Mouse (Mus musculus) stomach, postnatal 0 days (tissue): ENCODE measurements at regions not wholly inside any gene's neighbourhood (a gene's known extent, or its start where the extent isn't known, plus 50 kb on each side); places are given as distances from the start of the nearest gene placed in this dataset.
A peak's percentile ranks its signal among the peaks of the same experiment; 100 is the strongest.

Source experiments
- ATAC-seq: fragments of 200-750 bp; cut with Nextera tagmentation; 2 replicates; pipeline ENCODE4 v1.8.0; 2017; ENCODE audit not compliant: low FRiP score, low TSS enrichment
- DNase-seq: peaks from one replicate; pipeline ENCODE4 v3.0.0-alpha.2; 2016; ENCODE audit warnings: low spot score
- H3K27ac ChIP-seq: fragments of 300-500 bp; sonication (generic); replicated peaks from 2 replicates; pipeline ENCODE4 v1.5.1; 2014; ENCODE audit warnings: mild to moderate bottlenecking, control low read depth
- H3K27me3 ChIP-seq: fragments of 300-500 bp; sonication (generic); 2 replicates; pipeline ENCODE4 v1.6.1; 2014; ENCODE audit warnings: low read length; ENCODE audit not compliant: control insufficient read depth, insufficient read depth
- H3K36me3 ChIP-seq: fragments of 300-500 bp; sonication (generic); 2 replicates; pipeline ENCODE4 v1.6.1; 2014; ENCODE audit warnings: low read length, mixed read lengths; ENCODE audit not compliant: control insufficient read depth, insufficient read depth
- H3K4me1 ChIP-seq: fragments of 300-500 bp; sonication (generic); replicated peaks from 2 replicates; pipeline ENCODE4 v1.6.1; 2014; ENCODE audit warnings: antibody characterized with exemption; ENCODE audit not compliant: control insufficient read depth, insufficient read depth
- H3K4me2 ChIP-seq: fragments of 300-500 bp; sonication (generic); replicated peaks from 2 replicates; pipeline ENCODE4 v1.6.1; 2014; ENCODE audit warnings: low read depth, mild to moderate bottlenecking, control low read depth, moderate library complexity
- H3K4me3 ChIP-seq: fragments of 300-500 bp; sonication (generic); 2 replicates; pipeline ENCODE4 v1.5.1; 2014; ENCODE audit warnings: low read depth, low read length, control low read depth
- H3K9ac ChIP-seq: fragments of 300-500 bp; sonication (generic); 2 replicates; pipeline ENCODE4 v1.6.1; 2014; ENCODE audit warnings: mild to moderate bottlenecking, low read length, control low read depth, mixed read lengths
- H3K9me3 ChIP-seq: fragments of 300-500 bp; sonication (generic); 2 replicates; pipeline ENCODE4 v1.6.1; 2016; ENCODE audit warnings: low read length; ENCODE audit not compliant: control insufficient read depth
- CTCF ChIP-seq: IDR thresholded peaks from 2 replicates; pipeline ENCODE4 v1.5.1; 2016; ENCODE audit warnings: antibody characterized with exemption, low read depth, mild to moderate bottlenecking, moderate library complexity
- EP300 ChIP-seq: optimal IDR thresholded peaks from 2 replicates; pipeline ENCODE3; 2016; ENCODE audit warnings: antibody characterized with exemption
- WGBS: fragments of 180-500 bp; shearing (Covaris S2); extraction: QIAGEN DNeasy Blood & Tissue Kit; methylation state at CpG from one replicate; pipeline ENCODE4 v1.1.7; 2014; 5-methylcytosine and 5-hydroxymethylcytosine counted together

DNA sequence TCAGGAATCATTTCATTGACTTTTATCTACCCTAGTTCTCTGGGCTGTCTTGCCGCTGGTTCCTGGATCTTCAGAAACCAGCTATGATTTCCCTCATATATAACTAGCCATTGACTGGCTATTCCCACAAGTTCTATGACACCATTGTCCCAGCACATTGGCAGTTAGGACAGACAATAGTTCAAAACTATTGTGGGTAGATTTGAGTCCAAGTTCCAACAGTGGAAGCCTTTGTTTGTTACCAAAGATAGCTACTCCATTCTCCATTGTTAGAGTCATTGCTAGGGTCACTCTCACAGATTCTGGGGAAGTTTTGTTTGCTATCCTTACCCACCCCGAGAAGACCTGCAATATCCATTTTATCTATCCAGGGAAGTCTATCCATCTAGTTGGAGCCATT is 229.1 kb downstream of the Lrriq3 start:
- no peaks in the 10 kb centered on the region for H3K36me3 ChIP-seq
- TF ChIP-seq EP300: no peak
- no peak for TF ChIP-seq CTCF
- no peak overlapping the region for H3K27ac ChIP-seq
- no peak overlapping the region for H3K4me3 ChIP-seq
- 80% methylated on average over 2 of the region's 2 CpGs for WGBS
- H3K9ac ChIP-seq: no peak overlapping the region
- ATAC-seq (no peak), DNase-seq (no peak)
- H3K27me3 ChIP-seq: no peaks in the 10 kb centered on the region
- no peaks in the 10 kb centered on the region for H3K4me1 ChIP-seq
- no peak overlapping the region for H3K4me2 ChIP-seq
- H3K9me3 ChIP-seq: no peaks in the 10 kb centered on the region

DNA sequence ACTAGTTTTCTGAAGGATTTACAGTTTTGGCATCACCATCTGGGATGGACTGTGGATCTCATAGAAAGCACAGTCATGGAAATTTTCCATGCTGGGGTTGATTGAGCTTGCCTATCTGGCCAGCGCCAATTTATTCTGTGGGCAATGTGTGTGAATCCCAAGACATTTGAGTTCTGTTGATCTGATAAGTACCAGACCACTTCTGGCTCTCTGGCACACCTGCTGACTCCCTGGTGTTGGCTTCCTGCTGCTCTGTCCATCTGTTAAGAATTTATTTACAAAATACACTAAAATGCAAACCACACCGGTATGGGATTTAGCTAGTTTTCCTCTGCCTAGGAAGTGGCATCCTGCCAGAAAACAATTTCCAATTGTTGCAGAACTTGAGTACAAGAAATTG is 236.5 kb downstream of the Lrriq3 start:
- H3K27ac ChIP-seq: no peak overlapping the region
- H3K9ac ChIP-seq: no peak overlapping the region
- H3K4me1 ChIP-seq: no peaks in the 10 kb centered on the region
- H3K36me3 ChIP-seq: no peaks in the 10 kb centered on the region
- no peaks in the 10 kb centered on the region for H3K27me3 ChIP-seq
- no peak for DNase-seq
- TF ChIP-seq EP300 (no peak), CTCF (no peak)
- 65% methylated on average over 2 of the region's 2 CpGs for WGBS
- no peaks in the 10 kb centered on the region for H3K9me3 ChIP-seq
- no peak for ATAC-seq
- H3K4me3 ChIP-seq: no peak overlapping the region
- H3K4me2 ChIP-seq: no peak overlapping the region

DNA sequence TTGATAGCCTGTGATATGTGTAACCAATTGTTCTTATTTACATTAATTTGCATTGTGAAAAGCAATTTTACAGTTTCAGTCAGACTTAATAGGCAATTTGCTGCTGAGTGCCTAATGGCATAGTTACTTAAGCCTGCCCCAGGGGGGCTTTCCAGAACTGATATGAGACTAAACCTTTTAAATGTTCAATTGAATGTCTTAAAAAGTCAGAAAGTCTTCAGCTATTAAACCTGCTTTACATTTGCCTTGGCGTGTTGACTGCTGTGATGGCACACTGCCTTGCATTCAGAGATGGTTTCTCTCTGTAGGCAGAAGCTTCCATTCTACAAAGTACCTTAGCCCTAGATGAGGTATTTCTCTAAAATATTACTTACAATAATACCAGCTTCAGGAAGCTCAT is 256.0 kb downstream of the Lrriq3 start:
- DNase-seq (no peak), ATAC-seq (no peak)
- Histone ChIP-seq H3K4me1 (no peaks in the 10 kb centered on the region), H3K9me3 (no peaks in the 10 kb centered on the region), H3K4me3 (no peak overlapping the region), H3K27me3 (no peaks in the 10 kb centered on the region), H3K27ac (no peak overlapping the region), H3K9ac (no peak overlapping the region), H3K36me3 (no peaks in the 10 kb centered on the region), H3K4me2 (no peak overlapping the region)
- 76% methylated on average over 1 of the region's 1 CpGs for WGBS
- TF ChIP-seq EP300: no peak

DNA sequence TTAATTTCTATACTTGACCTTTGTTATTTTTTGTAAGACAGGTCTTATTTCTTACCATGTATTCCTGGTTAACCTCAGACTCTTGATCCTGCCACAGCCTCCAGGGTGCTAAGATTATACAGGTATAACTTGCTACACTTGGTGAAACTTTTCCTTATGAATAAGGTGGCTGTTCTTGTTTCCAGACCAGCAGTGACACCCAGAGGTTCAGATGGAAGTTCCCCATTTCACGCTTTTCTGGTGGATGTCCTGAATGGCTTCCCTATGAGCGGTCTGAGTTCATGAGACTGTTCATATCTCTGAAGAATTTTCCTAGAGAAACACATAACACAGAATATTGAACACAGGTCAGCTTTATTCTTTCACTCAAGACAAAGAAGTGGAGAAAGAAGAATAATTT is 258.4 kb downstream of the Lrriq3 start:
- H3K9ac ChIP-seq: no peak overlapping the region
- H3K9me3 ChIP-seq: no peaks in the 10 kb centered on the region
- ATAC-seq (no peak), DNase-seq (no peak)
- 84% methylated on average over 2 of the region's 2 CpGs for whole genome bisulfite sequencing
- no peaks in the 10 kb centered on the region for H3K4me1 ChIP-seq
- H3K4me2 ChIP-seq: no peak overlapping the region
- TF ChIP-seq CTCF: peak; percentile 37; the same call in 1 of the 2 replicates
- no peak for TF ChIP-seq EP300
- H3K36me3 ChIP-seq: no peaks in the 10 kb centered on the region
- H3K4me3 ChIP-seq: no peak overlapping the region
- H3K27me3 ChIP-seq: no peaks in the 10 kb centered on the region
- no peak overlapping the region for H3K27ac ChIP-seq

DNA sequence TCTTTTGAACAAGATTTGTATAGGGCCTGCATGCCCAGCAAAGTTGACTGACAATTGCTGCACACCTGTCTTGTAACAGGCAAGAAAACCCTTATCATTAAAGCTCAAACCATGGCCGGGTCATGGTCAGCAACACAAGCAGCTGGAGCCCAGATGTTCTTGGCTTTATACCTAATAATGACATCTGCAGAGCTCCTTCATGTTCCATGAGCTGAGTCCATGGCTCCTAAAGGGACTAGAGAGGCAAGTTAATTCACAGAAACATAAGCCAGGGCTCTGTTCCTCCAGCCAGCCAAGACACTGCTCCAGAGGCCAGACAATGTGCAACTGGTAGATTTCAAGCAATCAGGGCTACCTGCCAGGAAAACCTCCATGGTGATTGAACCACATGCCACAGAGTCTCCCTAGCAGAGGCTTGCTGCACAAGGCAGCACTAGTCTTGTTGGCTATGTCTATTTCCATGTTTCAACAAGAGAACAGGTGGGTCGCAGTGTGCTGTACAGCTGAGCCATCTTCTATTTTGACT is 259.1 kb downstream of the Lrriq3 start:
- Histone ChIP-seq H3K36me3 (no peaks in the 10 kb centered on the region), H3K4me3 (no peak overlapping the region), H3K4me1 (no peaks in the 10 kb centered on the region), H3K27me3 (no peaks in the 10 kb centered on the region), H3K9me3 (no peaks in the 10 kb centered on the region), H3K4me2 (no peak overlapping the region), H3K27ac (no peak overlapping the region), H3K9ac (no peak overlapping the region)
- 82% methylated on average over 2 of the region's 2 CpGs for WGBS
- no peak for TF ChIP-seq EP300
- no peak for TF ChIP-seq CTCF
- no peak for ATAC-seq
- DNase-seq: no peak

DNA sequence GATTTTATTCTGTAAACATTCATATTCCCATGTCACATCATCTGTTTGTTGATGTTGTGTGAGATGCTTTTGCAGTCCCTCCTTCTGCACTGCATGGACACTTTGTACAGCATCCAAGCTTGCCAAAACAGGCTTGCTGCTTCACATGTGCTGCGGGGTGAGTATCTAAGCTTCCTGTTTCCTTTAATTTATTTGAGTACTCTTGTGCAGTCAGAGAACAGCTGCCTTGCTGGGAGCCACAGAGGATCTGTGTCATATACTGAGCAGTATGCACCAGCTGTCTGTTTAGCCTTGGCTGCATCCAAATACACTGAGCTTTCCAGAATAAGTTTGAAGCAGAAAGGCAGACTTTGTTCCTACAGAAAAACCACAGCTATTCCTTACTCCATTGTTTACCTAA is 267.2 kb downstream of the Lrriq3 start:
- TF ChIP-seq EP300: no peak
- TF ChIP-seq CTCF: no peak

More for the DNA sequence above, 267.2 kb downstream of the Lrriq3 start:
- H3K36me3 ChIP-seq: no peaks in the 10 kb centered on the region
- H3K4me3 ChIP-seq: no peak overlapping the region
- H3K4me2 ChIP-seq: no peak overlapping the region
- WGBS: 30% methylated on average over 1 of the region's 1 CpGs
- H3K9ac ChIP-seq: no peak overlapping the region
- no peaks in the 10 kb centered on the region for H3K27me3 ChIP-seq
- no peak overlapping the region for H3K27ac ChIP-seq
- DNase-seq (no peak), ATAC-seq (no peak)
- no peaks in the 10 kb centered on the region for H3K9me3 ChIP-seq
- H3K4me1 ChIP-seq: no peaks in the 10 kb centered on the region
